Mouse (Mus musculus) myocyte (in vitro differentiated cells): Measurements from ENCODE around the gene Cbx7.

ENCODE experiments used
- CEBPB ChIP-seq: IDR thresholded peaks from 2 replicates; pipeline ENCODE4 v1.6.1; 2011; ENCODE audit warnings: mild to moderate bottlenecking, moderate library complexity; ENCODE audit not compliant: poor library complexity, insufficient read depth, severe bottlenecking
- E2F4 ChIP-seq: IDR thresholded peaks from one replicate; pipeline ENCODE4 v1.6.1; 2011; ENCODE audit warnings: mild to moderate bottlenecking, control low read depth, moderate library complexity; ENCODE audit not compliant: insufficient read depth
- MAX ChIP-seq: IDR thresholded peaks from one replicate; pipeline ENCODE4 v1.6.1; 2011; ENCODE audit warnings: low read depth, mild to moderate bottlenecking, control low read depth
- MYOG ChIP-seq, 3 experiments: IDR thresholded peaks; one replicate each; pipeline ENCODE4 v1.6.1; 2011; ENCODE audit warnings: control low read depth in 2 of 3, low read depth in 2 of 3, mild to moderate bottlenecking in 2 of 3; ENCODE audit not compliant: insufficient read length in 2 of 3, control insufficient read depth in 1 of 3, insufficient read depth in 1 of 3
- POLR2A ChIP-seq: IDR thresholded peaks from one replicate; pipeline ENCODE4 v1.6.1; 2011; ENCODE audit warnings: low read depth, mild to moderate bottlenecking, control low read depth, moderate library complexity; ENCODE audit not compliant: insufficient read length
- POLR2AphosphoS2 ChIP-seq: IDR thresholded peaks from one replicate; pipeline ENCODE4 v1.6.1; 2011; ENCODE audit warnings: low read depth, control low read depth; ENCODE audit not compliant: insufficient read length
- TCF3 ChIP-seq: IDR thresholded peaks from one replicate; pipeline ENCODE4 v1.6.1; 2011; ENCODE audit warnings: low read depth, control low read depth; ENCODE audit not compliant: insufficient read length
- USF1 ChIP-seq: IDR thresholded peaks from one replicate; pipeline ENCODE4 v1.6.1; 2011; ENCODE audit warnings: low read depth, mild to moderate bottlenecking, control low read depth, moderate library complexity

GRCm38 (mm10) chr15:79875261-79875995, 95.5 kb downstream of the Cbx7 start:
- no peak for TF ChIP-seq POLR2A
- no peak for TF ChIP-seq CEBPB
- no peak for TF ChIP-seq MAX
- no peak for TF ChIP-seq MYOG (IDR thresholded peaks at IDR 0.05; ENCODE audit: control insufficient read depth in 1 of 3, insufficient read depth in 1 of 3, insufficient read length in 2 of 3, low read depth in 2 of 3)
- no peak for TF ChIP-seq E2F4
- TF ChIP-seq USF1, result no peak
- no peak for TF ChIP-seq POLR2AphosphoS2
- no peak for TF ChIP-seq TCF3
